Mouse (Mus musculus) neural tube, embryonic 15.5 days (tissue): ENCODE measurements at regions not wholly inside any gene's neighbourhood (a gene's known extent, or its start where the extent isn't known, plus 50 kb on each side); places are given as distances from the start of the nearest gene placed in this dataset.
"Not testable (repeated sequence)": the region's sequence is repeated elsewhere in the genome, so short reads cannot be mapped to it uniquely, and the experiment has no call there.

ENCODE experiments used
- ATAC-seq: fragments of 200-750 bp; cut with Nextera tagmentation; 2 replicates; pipeline ENCODE4 v1.8.0; 2017; ENCODE audit warnings: mild to moderate bottlenecking, moderate TSS enrichment, moderate library complexity; ENCODE audit not compliant: low FRiP score
- H3K27ac ChIP-seq: fragments of 300-500 bp; sonication (generic); replicated peaks from 2 replicates; pipeline ENCODE4 v1.5.1; 2015; ENCODE audit warnings: mild to moderate bottlenecking, inconsistent platforms
- H3K27me3 ChIP-seq: fragments of 300-500 bp; sonication (generic); replicated peaks from 2 replicates; pipeline ENCODE4 v1.6.1; 2015; ENCODE audit warnings: inconsistent platforms
- H3K36me3 ChIP-seq: fragments of 300-500 bp; sonication (generic); 2 replicates; pipeline ENCODE4 v1.6.1; 2015; ENCODE audit warnings: inconsistent platforms
- H3K4me1 ChIP-seq: fragments of 300-500 bp; sonication (generic); 2 replicates; pipeline ENCODE4 v1.6.1; 2015; ENCODE audit warnings: inconsistent platforms
- H3K4me2 ChIP-seq: fragments of 300-500 bp; sonication (generic); 2 replicates; pipeline ENCODE4 v1.6.1; 2015; ENCODE audit warnings: inconsistent platforms, mild to moderate bottlenecking, moderate library complexity
- H3K4me3 ChIP-seq: fragments of 300-500 bp; sonication (generic); replicated peaks from 2 replicates; pipeline ENCODE4 v1.5.1; 2015; ENCODE audit warnings: mild to moderate bottlenecking, inconsistent platforms
- H3K9ac ChIP-seq: fragments of 300-500 bp; sonication (generic); replicated peaks from 2 replicates; pipeline ENCODE4 v1.6.1; 2015; ENCODE audit warnings: mild to moderate bottlenecking, inconsistent platforms
- H3K9me3 ChIP-seq: fragments of 300-500 bp; sonication (generic); replicated peaks from 2 replicates; pipeline ENCODE4 v1.6.1; 2016; ENCODE audit warnings: inconsistent platforms
- WGBS: fragments of 180-500 bp; shearing (Covaris S2); methylation state at CpG from one replicate; pipeline ENCODE4 v1.1.7; 2015; ENCODE audit warnings: mixed read lengths; 5-methylcytosine and 5-hydroxymethylcytosine counted together

GRCm38 (mm10) chr4:8462414-8462813 is 223.6 kb upstream of the Car8 start:
- not testable (repeated sequence) for H3K36me3 ChIP-seq, H3K9ac ChIP-seq, ATAC-seq, H3K27me3 ChIP-seq, H3K27ac ChIP-seq, H3K9me3 ChIP-seq, H3K4me2 ChIP-seq, H3K4me3 ChIP-seq, H3K4me1 ChIP-seq
- 95% methylated on average over 6 of the region's 6 CpGs for WGBS

GRCm38 (mm10) chr4:8454346-8454745 is 215.5 kb upstream of the Car8 start:
- no peaks in the 10 kb centered on the region for H3K4me1 ChIP-seq
- H3K4me2 ChIP-seq: no peak overlapping the region
- H3K9ac ChIP-seq: no peak overlapping the region
- no peak overlapping the region for H3K27ac ChIP-seq
- no peaks in the 10 kb centered on the region for H3K9me3 ChIP-seq
- no peak overlapping the region for H3K4me3 ChIP-seq
- WGBS: 93% methylated on average over 2 of the region's 2 CpGs
- ATAC-seq: no peak
- H3K27me3 ChIP-seq: no peaks in the 10 kb centered on the region
- H3K36me3 ChIP-seq: no peaks in the 10 kb centered on the region

GRCm38 (mm10) chr4:8432393-8432792 is 193.6 kb upstream of the Car8 start:
- no peak overlapping the region for H3K4me2 ChIP-seq
- no peak overlapping the region for H3K27ac ChIP-seq
- no peak for ATAC-seq
- H3K9ac ChIP-seq: no peak overlapping the region
- 45% methylated on average over 2 of the region's 2 CpGs for WGBS
- H3K27me3 ChIP-seq: no peaks in the 10 kb centered on the region
- H3K4me3 ChIP-seq: no peak overlapping the region
- peaks cover 3% of the 10 kb centered on the region; the same call in 1 of the 2 replicates for H3K4me1 ChIP-seq
- H3K9me3 ChIP-seq: no peaks in the 10 kb centered on the region
- H3K36me3 ChIP-seq: no peaks in the 10 kb centered on the region

- 44% methylated on average over 1 of the region's 1 CpGs for WGBS
- H3K4me2 ChIP-seq: no peak overlapping the region
- no peak overlapping the region for H3K27ac ChIP-seq
- H3K36me3 ChIP-seq: no peaks in the 10 kb centered on the region
- no peaks in the 10 kb centered on the region for H3K9me3 ChIP-seq
- peaks cover 3% of the 10 kb centered on the region; the same call in 1 of the 2 replicates for H3K4me1 ChIP-seq
- H3K4me3 ChIP-seq: no peak overlapping the region
- no peak overlapping the region for H3K9ac ChIP-seq
- H3K27me3 ChIP-seq: no peaks in the 10 kb centered on the region
- no peak for ATAC-seq
These were observed 192.1 kb upstream of the Car8 start for GRCm38 (mm10) chr4:8431032-8431332.

- no peaks in the 10 kb centered on the region for H3K27me3 ChIP-seq
- H3K36me3 ChIP-seq: no peaks in the 10 kb centered on the region
- H3K4me2 ChIP-seq: no peak overlapping the region
- no peak for ATAC-seq
- H3K4me3 ChIP-seq: no peak overlapping the region
- peaks cover 3% of the 10 kb centered on the region; the same call in 1 of the 2 replicates for H3K4me1 ChIP-seq
- H3K9ac ChIP-seq: no peak overlapping the region
- 88% methylated on average over 4 of the region's 4 CpGs for WGBS
- no peaks in the 10 kb centered on the region for H3K9me3 ChIP-seq
- no peak overlapping the region for H3K27ac ChIP-seq
These were observed 191.6 kb upstream of the Car8 start for GRCm38 (mm10) chr4:8430269-8431031.

- Histone ChIP-seq H3K4me1 (peaks cover 3% of the 10 kb centered on the region; the same call in 1 of the 2 replicates), H3K9ac (no peak overlapping the region), H3K27ac (no peak overlapping the region), H3K4me3 (no peak overlapping the region), H3K27me3 (no peaks in the 10 kb centered on the region), H3K4me2 (no peak overlapping the region), H3K36me3 (no peaks in the 10 kb centered on the region), H3K9me3 (no peaks in the 10 kb centered on the region)
- 23% methylated on average over 5 of the region's 5 CpGs for WGBS
- no peak for ATAC-seq
These were observed 190.9 kb upstream of the Car8 start for GRCm38 (mm10) chr4:8429771-8430170.

GRCm38 (mm10) chr4:8428629-8429523 is 190.0 kb upstream of the Car8 start:
- no peak overlapping the region for H3K4me3 ChIP-seq
- H3K9ac ChIP-seq: no peak overlapping the region
- no peak for ATAC-seq
- H3K4me2 ChIP-seq: no peak overlapping the region
- H3K27ac ChIP-seq: no peak overlapping the region
- H3K27me3 ChIP-seq: no peaks in the 10 kb centered on the region
- no peaks in the 10 kb centered on the region for H3K9me3 ChIP-seq
- H3K36me3 ChIP-seq: no peaks in the 10 kb centered on the region
- peaks cover 3% of the 10 kb centered on the region; the same call in 1 of the 2 replicates for H3K4me1 ChIP-seq
- WGBS: 65% methylated on average over 11 of the region's 11 CpGs

GRCm38 (mm10) chr4:8427812-8428211 is 189.0 kb upstream of the Car8 start:
- H3K4me1 ChIP-seq: peaks cover 3% of the 10 kb centered on the region; the same call in 1 of the 2 replicates
- no peak overlapping the region for H3K4me3 ChIP-seq
- no peaks in the 10 kb centered on the region for H3K36me3 ChIP-seq
- no peak overlapping the region for H3K9ac ChIP-seq
- H3K9me3 ChIP-seq: no peaks in the 10 kb centered on the region
- no peak for ATAC-seq
- H3K27me3 ChIP-seq: no peaks in the 10 kb centered on the region
- H3K27ac ChIP-seq: no peak overlapping the region
- no peak overlapping the region for H3K4me2 ChIP-seq
- 85% methylated on average over 4 of the region's 4 CpGs for WGBS

GRCm38 (mm10) chr4:8423392-8424045 is 184.7 kb upstream of the Car8 start:
- Histone ChIP-seq H3K4me1 (no peaks in the 10 kb centered on the region), H3K9ac (no peak overlapping the region), H3K4me2 (no peak overlapping the region), H3K27me3 (no peaks in the 10 kb centered on the region), H3K9me3 (no peaks in the 10 kb centered on the region), H3K4me3 (no peak overlapping the region), H3K36me3 (no peaks in the 10 kb centered on the region), H3K27ac (no peak overlapping the region)
- 58% methylated on average over 16 of the region's 16 CpGs for WGBS
- no peak for ATAC-seq

GRCm38 (mm10) chr4:8421285-8421684 is 182.4 kb upstream of the Car8 start:
- 93% methylated on average over 6 of the region's 6 CpGs for WGBS

GRCm38 (mm10) chr4:8418374-8419031 is 179.7 kb upstream of the Car8 start:
- Histone ChIP-seq H3K27ac (no peak overlapping the region), H3K36me3 (no peaks in the 10 kb centered on the region), H3K4me1 (no peaks in the 10 kb centered on the region), H3K9me3 (no peaks in the 10 kb centered on the region), H3K4me2 (no peak overlapping the region), H3K27me3 (no peaks in the 10 kb centered on the region), H3K4me3 (no peak overlapping the region), H3K9ac (no peak overlapping the region)
- no peak for ATAC-seq
- 57% methylated on average over 1 of the region's 1 CpGs for WGBS

More at GRCm38 (mm10) chr4:8421285-8421684, 182.4 kb upstream of the Car8 start:
- H3K9me3 ChIP-seq: no peaks in the 10 kb centered on the region
- H3K4me1 ChIP-seq: no peaks in the 10 kb centered on the region
- no peak overlapping the region for H3K4me2 ChIP-seq
- no peak overlapping the region for H3K27ac ChIP-seq
- no peak overlapping the region for H3K9ac ChIP-seq
- ATAC-seq: no peak
- no peaks in the 10 kb centered on the region for H3K36me3 ChIP-seq
- no peaks in the 10 kb centered on the region for H3K27me3 ChIP-seq
- H3K4me3 ChIP-seq: no peak overlapping the region
